Mouse (Mus musculus) lung, postnatal 0 days (tissue): ENCODE measurements around the gene Arf3.

Experiments
- CTCF ChIP-seq: IDR thresholded peaks from 2 replicates; pipeline ENCODE4 v1.5.1; 2016; ENCODE audit warnings: antibody characterized with exemption, mild to moderate bottlenecking
- EP300 ChIP-seq: IDR thresholded peaks from 2 replicates; pipeline ENCODE4 v1.6.1; 2016; ENCODE audit warnings: antibody characterized with exemption, mild to moderate bottlenecking, control low read depth

DNA sequence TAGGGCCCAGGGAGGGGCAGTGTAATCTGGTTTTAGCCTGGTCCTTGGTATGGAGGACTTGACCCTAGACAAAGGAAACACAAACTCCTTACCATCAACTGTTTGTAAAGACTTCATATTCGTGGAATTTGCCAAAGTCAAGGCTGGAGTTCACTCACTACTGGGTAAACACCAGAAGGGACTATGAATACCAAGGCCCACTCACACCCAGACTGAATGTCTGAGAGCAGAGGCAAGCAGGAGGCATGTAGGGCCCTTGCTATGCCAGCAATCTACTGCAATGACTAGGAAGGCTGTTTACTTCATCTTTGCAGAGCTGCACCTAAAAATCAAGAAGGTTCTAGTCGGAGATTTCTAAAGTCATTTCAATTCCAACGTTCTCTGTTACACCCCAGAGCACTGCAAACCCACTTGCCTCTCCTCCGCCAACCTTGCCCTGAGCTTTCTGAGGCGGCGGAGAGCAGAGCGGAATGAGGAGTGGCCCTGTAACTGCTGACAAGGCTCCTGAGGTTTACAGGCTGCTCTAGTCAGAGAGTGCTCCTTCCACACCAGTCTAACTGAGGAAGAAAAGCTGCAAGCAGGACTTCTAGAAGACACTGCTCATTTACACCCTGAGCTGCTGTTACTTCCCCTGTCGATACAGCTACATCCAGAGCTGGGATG, 20.1 kb downstream of the Arf3 start:
- TF ChIP-seq CTCF (no peak), EP300 (peak; percentile 94)
